Mouse (Mus musculus) lung, adult 2 months (tissue): ENCODE results near the gene Cd27.

ENCODE experiments used
- CTCF ChIP-seq: fragments of 200-500 bp; IDR thresholded peaks from 2 replicates; pipeline ENCODE4 v1.5.1; 2011; ENCODE audit warnings: mild to moderate bottlenecking, low read length, control low read depth; ENCODE audit not compliant: insufficient read depth
- POLR2A ChIP-seq: fragments of 200-500 bp; IDR thresholded peaks from 2 replicates; pipeline ENCODE4 v1.6.1; 2011; ENCODE audit warnings: low read depth, mild to moderate bottlenecking, control low read depth, low read length, borderline replicate concordance; ENCODE audit errors: extremely low read depth

GRCm38 (mm10) chr6:125238396-125238795 lies 1.6 kb upstream of the Cd27 start:
- TF ChIP-seq POLR2A (no peak), CTCF (no peak)
